Mouse (Mus musculus) stomach, embryonic 14.5 days (tissue): Measurements from ENCODE around the gene Ttc23. TPM values are rescaled to one million over a fixed set of nuclear protein-coding genes. Genes with fewer than 3 reads are reported as not detected.

ENCODE experiments used
- microRNA-seq: library from miRNA; unstranded; fragments of <30 nt; microRNA quantifications from one replicate; pipeline ENCODE4, GENCODE M21; 2016
- polyA plus RNA-seq: library from polyadenylated mRNA; unstranded; fragments of >200 nt; fragmentation: Nextera tagmentation; extraction: Ambion mirVana; gene quantifications from 2 replicates; pipeline ENCODE4 v1.2.1, GENCODE M21; 2014

Gene Ttc23
- polyA plus RNA-seq, 1 experiment from 2014 or later = 38.6 TPM

Small RNA genes lying within 50 kb of the gene (microRNA-seq; reads per million reads assigned to microRNA genes)
- gene Gm23844 = not detected

Other genes with a start within 250 kb of the Ttc23 start
- gene Lrrc28, start 2.1 kb upstream of the Ttc23 start, polyA plus RNA-seq = 13.2 and 15.7 TPM in 2 replicates
- 2.6 and 3.4 TPM in 2 replicates for gene Synm, start 112.3 kb downstream of the Ttc23 start, polyA plus RNA-seq